Mouse (Mus musculus) embryonic facial prominence, embryonic 13.5 days (tissue): ENCODE results near the gene Gm29609. TPM values are rescaled to one million over a fixed set of nuclear protein-coding genes. Genes with fewer than 3 reads are reported as not detected.

Experiments used
- polyA plus RNA-seq: library from polyadenylated mRNA; unstranded; fragments of >200 nt; fragmentation: Nextera tagmentation; extraction: Ambion mirVana; gene quantifications from 2 replicates; pipeline ENCODE4 v1.2.1, GENCODE M21; 2015

The Gm29609 gene
- polyA plus RNA-seq, 1 experiment from 2014 or later, result 0.41 TPM

Other genes starting within 250 kb of the Gm29609 start
- gene Cgref1, start 234.3 kb downstream of the Gm29609 start, polyA plus RNA-seq, result 8.2 and 11.5 TPM in 2 replicates
- 132 and 133 TPM in 2 replicates for gene Preb, start 219.6 kb downstream of the Gm29609 start, polyA plus RNA-seq
- 0.08 TPM in 1 of 2 replicates, not detected in the other for gene Tcf23, start 211.2 kb downstream of the Gm29609 start, polyA plus RNA-seq
- 123 and 138 TPM in 2 replicates for gene Atraid, start 131.6 kb downstream of the Gm29609 start, polyA plus RNA-seq
- gene Slc5a6, start 131.0 kb downstream of the Gm29609 start, polyA plus RNA-seq, result 10.2 and 11.8 TPM in 2 replicates
- 27.9 and 30.2 TPM in 2 replicates for gene Cad, start 125.1 kb downstream of the Gm29609 start, polyA plus RNA-seq
- gene Dnajc5g, start 73.6 kb downstream of the Gm29609 start, polyA plus RNA-seq, result not detected in 2 replicates
- gene Slc30a3, start 71.7 kb downstream of the Gm29609 start, polyA plus RNA-seq, result 0.73 TPM in 1 of 2 replicates, not detected in the other
- 0.37 and 0.62 TPM in 2 replicates for gene Trim54, start 63.2 kb downstream of the Gm29609 start, polyA plus RNA-seq
- gene Ucn, start 41.1 kb downstream of the Gm29609 start, polyA plus RNA-seq, result not detected in 2 replicates
- 69.4 and 70.2 TPM in 2 replicates for gene Mpv17, start 25.7 kb downstream of the Gm29609 start, polyA plus RNA-seq
- 81.9 and 87.5 TPM in 2 replicates for gene Gtf3c2, start 233 bp upstream of the Gm29609 start, polyA plus RNA-seq
- 134 and 155 TPM in 2 replicates for gene Snx17, start 13.3 kb upstream of the Gm29609 start, polyA plus RNA-seq
- gene Eif2b4, start 13.5 kb upstream of the Gm29609 start, polyA plus RNA-seq, result 61.8 and 71.2 TPM in 2 replicates
- gene Zfp513, start 22.4 kb upstream of the Gm29609 start, polyA plus RNA-seq, result 11.2 and 14.8 TPM in 2 replicates
- 130 and 139 TPM in 2 replicates for gene Ppm1g, start 40.8 kb upstream of the Gm29609 start, polyA plus RNA-seq
- 159 and 161 TPM in 2 replicates for gene Nrbp1, start 61.0 kb upstream of the Gm29609 start, polyA plus RNA-seq
- gene Gm9970, start 61.3 kb upstream of the Gm29609 start, polyA plus RNA-seq, result 0.54 TPM in 1 of 2 replicates, not detected in the other
- 15.4 and 16.2 TPM in 2 replicates for gene Krtcap3, start 71.8 kb upstream of the Gm29609 start, polyA plus RNA-seq
- 44.8 and 47.1 TPM in 2 replicates for gene Ift172, start 111.2 kb upstream of the Gm29609 start, polyA plus RNA-seq
- gene Fndc4, start 116.2 kb upstream of the Gm29609 start, polyA plus RNA-seq, result 80.5 and 89.0 TPM in 2 replicates
- gene Gckr, start 117.5 kb upstream of the Gm29609 start, polyA plus RNA-seq, result 0.79 and 1.0 TPM in 2 replicates